Mouse (Mus musculus) CH12.LX (cell line): ENCODE data around the gene Zbtb38. TPM values are rescaled to one million over a fixed set of nuclear protein-coding genes. Genes with fewer than 3 reads are reported as not detected.
A peak's percentile ranks its signal among the peaks of the same experiment; 100 is the strongest.

Experiments
- DNase-seq: peaks from one replicate; pipeline ENCODE4 v3.0.0-alpha.2; 2013; ENCODE audit errors: extremely low read depth
- H3K27ac ChIP-seq: 2 replicates; pipeline ENCODE4 v1.5.1; 2012; ENCODE audit warnings: low read depth, mild to moderate bottlenecking, control low read depth, moderate library complexity; ENCODE audit not compliant: insufficient read depth
- H3K27me3 ChIP-seq: replicated peaks from 2 replicates; pipeline ENCODE3; 2012; ENCODE audit warnings: inconsistent platforms
- H3K36me3 ChIP-seq, 2 experiments: replicated peaks in 1 of 2; 2 replicates each; pipeline versions ENCODE3 to v1.6.1; 2012; ENCODE audit warnings: inconsistent platforms in 1 of 2, low read length in 1 of 2, mild to moderate bottlenecking in 1 of 2, mixed read lengths in 1 of 2, moderate library complexity in 1 of 2; ENCODE audit not compliant: control insufficient read depth in 1 of 2, insufficient read depth in 1 of 2
- H3K4me1 ChIP-seq, 2 experiments: 2 replicates each; pipeline ENCODE4 v1.6.1; 2012; ENCODE audit warnings: inconsistent platforms in 1 of 2, moderate library complexity in 1 of 2; ENCODE audit not compliant: insufficient read depth in 2 of 2, control insufficient read depth in 1 of 2
- H3K4me2 ChIP-seq: 2 replicates; pipeline ENCODE4 v1.6.1; 2012; ENCODE audit warnings: low read depth, mild to moderate bottlenecking, control low read depth; ENCODE audit not compliant: poor library complexity, insufficient read depth, severe bottlenecking
- H3K4me3 ChIP-seq, 3 experiments: fragments of 150-350 bp in 1 of 3; sonication (generic) in 1 of 3; replicated peaks in 1 of 3; 2 replicates each; pipeline versions ENCODE3 to v1.5.1; 2011 to 2012; ENCODE audit warnings: low read depth in 2 of 3, low read length in 2 of 3, mild to moderate bottlenecking in 2 of 3, moderate library complexity in 2 of 3, control low read depth in 1 of 3, improper control_type of control experiment in 1 of 3, inconsistent platforms in 1 of 3, mixed read lengths in 1 of 3; ENCODE audit not compliant: poor library complexity in 1 of 3
- H3K79me2 ChIP-seq: replicated peaks from 2 replicates; pipeline ENCODE4 v1.6.1; 2012; ENCODE audit warnings: mild to moderate bottlenecking, moderate library complexity; ENCODE audit not compliant: control insufficient read depth, poor library complexity, insufficient read depth, severe bottlenecking; ENCODE audit errors: extremely low read depth
- H3K9ac ChIP-seq: 2 replicates; pipeline ENCODE4 v1.6.1; 2012; ENCODE audit warnings: low read depth, mild to moderate bottlenecking, control low read depth, moderate library complexity; ENCODE audit not compliant: insufficient read depth
- H3K9me3 ChIP-seq: replicated peaks from 2 replicates; pipeline ENCODE3; 2012; ENCODE audit warnings: low read length, inconsistent platforms, mixed read lengths
- BHLHE40 ChIP-seq: IDR thresholded peaks from 2 replicates; pipeline ENCODE4 v1.6.1; 2011; ENCODE audit warnings: mild to moderate bottlenecking, low read depth, low read length, improper control_type of control experiment
- CHD1 ChIP-seq: IDR thresholded peaks from 2 replicates; pipeline ENCODE4 v1.6.1; 2012; ENCODE audit warnings: low read depth, low read length, improper control_type of control experiment, inconsistent platforms
- CHD2 ChIP-seq: IDR thresholded peaks from 2 replicates; pipeline ENCODE4 v1.6.1; 2011; ENCODE audit warnings: low read length, improper control_type of control experiment
- CTCF ChIP-seq, 2 experiments: IDR thresholded peaks in 1 of 2; conservative IDR thresholded peaks in 1 of 2; 2 replicates each; pipeline ENCODE4 v1.5.1; 2011 to 2012; ENCODE audit warnings: low read depth in 2 of 2, low read length in 2 of 2, improper control_type of control experiment in 1 of 2, inconsistent platforms in 1 of 2, mild to moderate bottlenecking in 1 of 2, moderate library complexity in 1 of 2
- E2F4 ChIP-seq: IDR thresholded peaks from 2 replicates; pipeline ENCODE4 v1.6.1; 2011; ENCODE audit warnings: low read depth, low read length, improper control_type of control experiment; ENCODE audit not compliant: insufficient replicate concordance
- ELF1 ChIP-seq: IDR thresholded peaks from 2 replicates; pipeline ENCODE4 v1.6.1; 2014; ENCODE audit warnings: low read depth, mild to moderate bottlenecking, inconsistent platforms, low read length, improper control_type of control experiment
- ETS1 ChIP-seq: conservative IDR thresholded peaks from 2 replicates; pipeline ENCODE4 v1.6.1; 2012; ENCODE audit warnings: low read depth, mild to moderate bottlenecking, inconsistent platforms, low read length, improper control_type of control experiment, moderate library complexity
- HCFC1 ChIP-seq: IDR thresholded peaks from 2 replicates; pipeline ENCODE4 v1.6.1; 2012; ENCODE audit warnings: low read depth, mild to moderate bottlenecking, inconsistent platforms, low read length, improper control_type of control experiment
- IRF4 ChIP-seq: IDR thresholded peaks from 2 replicates; pipeline ENCODE4 v1.6.1; 2014; ENCODE audit warnings: low read depth, mild to moderate bottlenecking, inconsistent platforms, low read length, improper control_type of control experiment
- MAX ChIP-seq: IDR thresholded peaks from 2 replicates; pipeline ENCODE4 v1.6.1; 2011; ENCODE audit warnings: low read length, improper control_type of control experiment
- MYC ChIP-seq: IDR thresholded peaks from 2 replicates; pipeline ENCODE4 v1.6.1; 2011; ENCODE audit warnings: low read depth, mild to moderate bottlenecking, improper control_type of control experiment, low read length
- NELFE ChIP-seq: IDR thresholded peaks from 2 replicates; pipeline ENCODE4 v1.6.1; 2011; ENCODE audit warnings: low read depth, low read length, improper control_type of control experiment
- NRF1 ChIP-seq: IDR thresholded peaks from 2 replicates; pipeline ENCODE4 v1.6.1; 2014; ENCODE audit warnings: low read depth, mild to moderate bottlenecking, inconsistent platforms, low read length, improper control_type of control experiment, moderate library complexity
- PAX5 ChIP-seq: IDR thresholded peaks from 2 replicates; pipeline ENCODE4 v1.6.1; 2012; ENCODE audit warnings: low read length, inconsistent platforms, mixed read lengths
- RAD21 ChIP-seq: IDR thresholded peaks from 2 replicates; pipeline ENCODE4 v1.6.1; 2011; ENCODE audit warnings: low read depth, mild to moderate bottlenecking, low read length, improper control_type of control experiment, moderate library complexity
- RCOR1 ChIP-seq: conservative IDR thresholded peaks from 2 replicates; pipeline ENCODE4 v1.6.1; 2012; ENCODE audit warnings: low read depth, mild to moderate bottlenecking, inconsistent platforms, low read length, improper control_type of control experiment
- SMC3 ChIP-seq: IDR thresholded peaks from 2 replicates; pipeline ENCODE4 v1.6.1; 2011; ENCODE audit warnings: low read depth, low read length, improper control_type of control experiment
- TBP ChIP-seq: conservative IDR thresholded peaks from 2 replicates; pipeline ENCODE4 v1.6.1; 2011; ENCODE audit warnings: low read depth, low read length, improper control_type of control experiment
- TCF12 ChIP-seq: IDR thresholded peaks from 2 replicates; pipeline ENCODE4 v1.6.1; 2014; ENCODE audit warnings: low read depth, mild to moderate bottlenecking, inconsistent platforms, low read length, improper control_type of control experiment
- UBTF ChIP-seq: IDR thresholded peaks from 2 replicates; pipeline ENCODE4 v1.6.1; 2012; ENCODE audit warnings: low read depth, mild to moderate bottlenecking, inconsistent platforms, low read length, improper control_type of control experiment, moderate library complexity
- USF1 ChIP-seq: IDR thresholded peaks from 2 replicates; pipeline ENCODE4 v1.6.1; 2014; ENCODE audit warnings: low read depth, mild to moderate bottlenecking, inconsistent platforms, low read length, improper control_type of control experiment
- USF2 ChIP-seq: conservative IDR thresholded peaks from 2 replicates; pipeline ENCODE4 v1.6.1; 2011; ENCODE audit warnings: low read depth, low read length, improper control_type of control experiment
- ZC3H11A ChIP-seq: IDR thresholded peaks from 2 replicates; pipeline ENCODE4 v1.6.1; 2012; ENCODE audit warnings: low read depth, mild to moderate bottlenecking, inconsistent platforms, low read length, improper control_type of control experiment
- ZKSCAN1 ChIP-seq: IDR thresholded peaks from 2 replicates; pipeline ENCODE4 v1.6.1; 2012; ENCODE audit warnings: low read depth, inconsistent platforms, low read length, improper control_type of control experiment, borderline replicate concordance
- ZMIZ1 ChIP-seq: IDR thresholded peaks from 2 replicates; pipeline ENCODE4 v1.6.1; 2012; ENCODE audit warnings: low read depth, mild to moderate bottlenecking, inconsistent platforms, low read length, improper control_type of control experiment
- ZNF384 ChIP-seq: IDR thresholded peaks from 2 replicates; pipeline ENCODE4 v1.6.1; 2012; ENCODE audit warnings: low read depth, low read length, improper control_type of control experiment, inconsistent platforms
- dilution Hi-C: fragments of 300-500 bp; cut with MboI; formaldehyde crosslinking; loops from 2 replicates; pipeline ENCODE4 v1.14.3; 2020; ENCODE audit warnings: low sequenced_read_pairs; ENCODE audit not compliant: extremely low pct_unique_long_range_greater_than_20kb, extremely low pct_ligation_motif_present
- in situ Hi-C: fragments of 300-500 bp; cut with MboI; formaldehyde crosslinking; loops from 3 replicates; pipeline ENCODE4 v1.14.3; 2019; ENCODE audit warnings: low sequenced_read_pairs, low pct_ligation_motif_present, low pct_unique_long_range_greater_than_20kb, mixed read lengths
- polyA plus RNA-seq: library from polyadenylated mRNA; unstranded; fragments of >175 nt; gene quantifications from 2 replicates; pipeline ENCODE4 v1.2.1, GENCODE M21; 2012; ENCODE audit warnings: low read depth; ENCODE audit not compliant: insufficient read length
- total RNA-seq, 2 experiments: library from RNA; depleted of rRNA; stranded (reverse); fragments of 300-350 nt in 1 of 2; fragments of >200 nt in 1 of 2; gene quantifications; 2 replicates each; pipeline ENCODE4 v1.2.3; 2012 to 2014

Gene Zbtb38
- total and polyA plus RNA-seq, 3 experiments: 51.7 to 102 (median 68.8) TPM

DNA sequence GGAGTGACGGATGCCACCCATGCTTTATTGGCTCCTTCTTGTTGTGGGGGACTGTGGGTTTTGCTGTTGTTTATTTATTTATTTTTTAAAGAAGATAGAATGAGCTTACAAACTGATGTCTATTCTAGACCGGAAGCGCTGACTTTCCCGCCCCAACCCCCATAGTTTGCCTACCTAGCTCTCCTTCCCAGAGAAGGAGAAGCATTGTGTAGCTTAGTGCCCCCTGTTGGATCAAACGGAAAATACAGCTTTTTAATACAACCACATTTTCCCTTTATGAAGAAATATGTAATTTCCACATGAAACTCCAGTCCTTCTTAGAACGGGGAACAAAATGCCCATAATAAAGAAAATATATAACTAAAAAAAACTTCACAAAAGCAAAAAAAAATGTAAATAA lies 99.9 kb downstream of the Zbtb38 start:
- H3K4me3 ChIP-seq: no peak overlapping the region
- in situ Hi-C loops: loop anchor here (5.0 kb wide), 1 partner anchor 75 kb away; no protein-coding TSS in a partner anchor
- TF ChIP-seq ELF1: peak; percentile 65
- peak; percentile 70 for TF ChIP-seq SMC3
- peak; percentile 53; the same call in 1 of the 2 replicates for TF ChIP-seq CHD2
- peak; percentile 52 to 80 for TF ChIP-seq CTCF (conservative IDR thresholded peaks at IDR 0.05 in 1 of 2, IDR thresholded peaks at IDR 0.05 in 1 of 2; ENCODE audit: low read depth in 2 of 2, low read length in 2 of 2)
- 0 out of 2 replicates have a peak, but pooled peaks have one; percentile 35 for TF ChIP-seq HCFC1
- TF ChIP-seq USF1: no peak
- TF ChIP-seq ZMIZ1: no peak
- no peak for TF ChIP-seq TBP
- peak; percentile 23; the same call in 1 of the 2 replicates for TF ChIP-seq ZNF384
- peak; percentile 46; the same call in 1 of the 2 replicates for TF ChIP-seq MYC
- TF ChIP-seq BHLHE40: no peak
- no peak for TF ChIP-seq IRF4
- TF ChIP-seq E2F4: peak; percentile 21; the same call in 1 of the 2 replicates
- peak; percentile 60 for TF ChIP-seq RAD21
- no peak for TF ChIP-seq ZKSCAN1
- TF ChIP-seq USF2: no peak
- no peak for TF ChIP-seq RCOR1
- TF ChIP-seq, all 38 proteins: peak for 9
- dilution Hi-C loops: no loop called here
- H3K9ac ChIP-seq: no peak overlapping the region
- H3K4me2 ChIP-seq: peak overlapping the region; percentile 31; the same call in 1 of the 2 replicates
- peaks cover 11% of the 10 kb centered on the region in 2 experiments for H3K4me1 ChIP-seq
- no peaks in the 10 kb centered on the region for H3K36me3 ChIP-seq
- no peak overlapping the region for H3K27ac ChIP-seq
- no peaks in the 10 kb centered on the region for H3K79me2 ChIP-seq
- DNase-seq: peak; percentile 76
- H3K9me3 ChIP-seq: no peaks in the 10 kb centered on the region
- no peaks in the 10 kb centered on the region for H3K27me3 ChIP-seq

DNA sequence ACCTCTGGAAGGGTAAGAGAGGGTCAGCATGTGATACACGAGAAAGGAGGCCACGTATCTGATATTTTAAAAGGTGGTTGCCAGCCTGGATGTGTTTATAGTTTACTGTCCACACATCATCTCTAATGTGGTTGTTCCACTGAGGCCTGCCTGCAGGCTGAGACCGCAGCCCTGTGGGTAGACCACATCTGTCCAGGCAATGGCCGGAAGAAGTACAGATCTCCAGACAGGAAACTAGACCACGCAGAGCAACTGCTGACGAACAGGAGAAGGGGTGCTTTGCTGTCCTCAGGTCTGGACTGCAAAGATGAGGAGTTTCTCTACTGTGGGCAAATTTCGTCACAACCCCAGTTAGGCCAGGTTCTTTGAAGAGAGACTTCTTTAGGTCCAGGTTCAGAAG lies 101.8 kb downstream of the Zbtb38 start:
- Histone ChIP-seq H3K36me3 (no peaks in the 10 kb centered on the region), H3K27me3 (no peaks in the 10 kb centered on the region), H3K4me1 (peaks cover 9 to 22% of the 10 kb centered on the region in 2 experiments), H3K9ac (no peak overlapping the region), H3K27ac (no peak overlapping the region), H3K4me2 (no peak overlapping the region), H3K4me3 (no peak overlapping the region), H3K9me3 (no peaks in the 10 kb centered on the region), H3K79me2 (no peaks in the 10 kb centered on the region)
- no peak for DNase-seq
- TF ChIP-seq TCF12 (no peak), ZC3H11A (no peak), NRF1 (no peak), USF1 (no peak), TBP (no peak), HCFC1 (no peak), UBTF (no peak), MAX (no peak), PAX5 (no peak), CHD2 (no peak), SMC3 (no peak), NELFE (no peak), CHD1 (no peak), ETS1 (no peak), RCOR1 (no peak), ZMIZ1 (no peak)
- in situ Hi-C loops: loop anchor here (5.0 kb wide), 1 partner anchor 74 kb away; no protein-coding TSS in a partner anchor
- dilution Hi-C loops: no loop called here
